Mouse (Mus musculus): ENCODE measurements around the gene Slc9a6.

Slc9a6 gene

DNA sequence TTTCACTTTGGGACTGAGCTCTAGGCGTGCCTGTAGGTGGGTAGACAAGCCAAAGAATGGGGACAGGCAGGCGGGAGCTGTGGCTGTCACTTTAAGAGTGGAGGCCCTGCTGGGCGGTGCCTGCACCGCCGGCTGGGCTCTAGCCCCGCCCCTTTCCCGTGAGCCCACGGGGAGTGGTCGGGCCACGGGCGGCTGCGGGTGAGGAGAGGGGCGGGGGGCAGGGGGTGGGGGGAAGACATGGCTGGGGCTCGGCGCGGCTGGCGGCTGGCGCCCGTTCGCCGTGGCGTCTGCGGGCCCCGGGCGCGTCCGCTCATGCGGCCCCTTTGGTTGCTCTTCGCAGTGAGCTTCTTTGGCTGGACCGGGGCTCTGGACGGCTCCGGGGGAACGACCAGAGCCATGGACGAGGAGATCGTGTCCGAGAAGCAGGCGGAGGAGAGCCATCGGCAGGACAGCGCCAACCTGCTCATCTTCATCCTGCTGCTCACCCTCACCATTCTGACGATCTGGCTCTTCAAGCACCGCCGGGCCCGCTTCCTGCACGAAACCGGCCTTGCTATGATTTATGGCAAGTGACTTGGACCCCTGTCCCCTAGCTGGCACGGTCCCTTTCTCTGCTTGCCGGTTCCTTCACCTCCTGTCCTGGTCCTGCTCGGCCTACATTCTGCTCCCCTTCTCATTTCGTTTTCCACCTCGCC is at the start of gene Slc9a6:
TSS of gene Slc9a6 (plus strand) at position 135 of the 695 bp plus-strand sequence.
- peak; percentile 53 to 59 for DNase-seq (ENCODE audit: low spot score in 2 of 2)

DNA sequence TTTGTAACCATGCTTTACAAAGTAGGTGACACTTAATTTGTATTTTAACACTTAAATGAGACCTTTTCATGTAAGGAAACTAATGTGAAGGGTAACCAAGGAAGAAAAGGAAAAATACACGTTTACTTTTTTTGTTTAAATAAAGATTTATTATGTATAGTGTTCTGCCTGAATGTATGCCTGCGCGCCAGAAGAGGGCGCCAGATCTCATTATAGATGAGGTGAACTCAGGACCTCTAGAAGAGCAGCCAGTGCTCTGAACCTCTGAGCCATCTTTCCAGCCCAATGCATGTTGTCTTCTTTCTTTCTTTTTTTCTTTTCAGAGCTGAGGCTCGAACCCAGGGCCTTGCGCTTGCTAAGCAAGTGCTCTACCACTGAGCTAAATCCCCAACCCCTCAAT is 37.1 kb upstream of the Slc9a6 start:
- DNase-seq (ENCODE audit: low spot score in 2 of 2) = no peak

DNA sequence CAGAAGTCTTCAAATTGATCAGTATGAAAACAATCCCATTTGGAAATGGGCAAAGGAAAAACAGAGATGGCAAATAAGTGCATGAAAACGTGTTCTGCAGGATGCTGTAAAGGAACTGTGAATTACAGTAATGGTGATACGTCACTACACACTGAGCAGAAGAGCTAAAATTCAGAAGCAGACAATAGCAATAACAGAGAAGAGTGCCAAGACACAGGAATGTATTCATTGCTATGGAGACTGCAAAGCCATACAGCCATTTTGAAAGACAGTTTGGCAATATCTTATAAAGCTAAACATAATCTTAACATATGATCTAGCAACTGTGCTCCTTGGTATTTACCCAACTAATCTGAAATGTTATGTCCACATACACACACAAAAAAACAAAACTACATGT is 31.4 kb upstream of the Slc9a6 start:
- no peak for DNase-seq (ENCODE audit: low spot score in 2 of 2)

DNA sequence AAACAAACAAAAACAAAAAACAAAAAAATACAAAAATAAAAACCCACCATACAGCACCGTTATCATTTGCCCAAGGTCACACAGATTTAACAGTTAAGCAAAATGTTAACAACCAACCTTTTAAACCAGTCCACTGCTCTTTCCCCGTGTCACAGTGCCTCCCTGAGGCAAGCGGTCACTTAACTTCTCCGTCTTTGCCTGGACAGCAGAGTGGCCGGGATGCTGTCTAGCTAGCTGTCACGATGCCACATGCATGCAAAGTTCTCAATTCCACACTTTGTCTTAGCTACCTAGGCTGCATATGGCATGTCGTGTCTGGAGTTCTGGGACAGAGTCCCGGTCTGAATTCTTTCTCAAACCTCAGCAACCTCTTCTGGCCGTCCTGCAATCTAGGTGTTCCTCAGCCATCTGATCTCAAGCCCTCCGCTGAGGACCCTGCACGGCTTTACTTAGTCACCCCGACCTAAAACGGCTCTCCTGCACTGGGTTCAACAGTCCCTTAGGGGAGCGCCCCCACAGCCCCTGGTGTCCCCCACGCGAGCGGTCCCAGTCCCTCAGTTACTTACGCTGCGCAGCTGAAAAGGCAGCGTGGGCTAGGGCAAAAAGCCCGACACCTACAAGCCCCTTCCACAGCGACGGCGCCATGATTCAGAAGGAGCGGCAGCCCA is 12.2 kb upstream of the Slc9a6 start:
- DNase-seq (ENCODE audit: low spot score in 2 of 2) = peak in 1 of 2 experiments; percentile 13

DNA sequence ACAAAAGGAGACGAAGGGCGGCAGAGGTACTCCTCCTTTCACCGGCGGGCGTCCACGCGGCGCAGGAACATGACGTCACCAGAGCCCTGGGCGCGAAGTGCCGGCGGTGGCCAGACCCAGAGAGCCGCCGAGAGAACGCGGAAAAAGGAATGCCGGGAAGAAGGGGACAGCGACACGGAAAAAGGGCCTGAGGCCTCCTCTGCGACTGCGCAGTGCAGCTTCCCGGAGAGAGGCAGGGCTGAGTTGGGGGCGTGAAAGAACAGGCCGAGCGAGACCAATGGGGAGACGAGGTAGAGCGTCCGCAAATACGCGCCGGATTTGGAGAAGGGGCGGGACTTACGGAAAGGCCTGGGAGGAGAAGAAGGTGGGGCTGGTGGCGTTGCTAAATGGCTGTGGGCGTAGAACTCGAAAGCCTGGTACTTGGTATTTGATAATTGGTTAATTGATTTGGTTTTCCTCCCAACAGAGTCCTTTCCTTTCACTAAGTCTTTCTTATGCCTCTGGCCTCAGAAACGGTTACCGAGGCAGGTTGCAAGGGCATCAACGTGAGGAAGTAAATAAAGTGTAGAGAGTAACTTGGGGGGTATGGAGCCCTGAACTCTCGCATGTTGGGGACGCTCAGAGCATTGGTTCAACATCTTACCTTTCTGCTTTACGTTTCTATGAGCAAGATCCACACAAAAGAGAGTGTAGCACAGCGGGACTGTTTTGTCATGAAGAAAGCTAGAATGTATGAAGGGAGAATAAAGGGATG is 11.5 kb upstream of the Slc9a6 start, which contains the start of gene Mmgt1:
TSS of gene Mmgt1 (minus strand) at position 183 of the 754 bp plus-strand sequence.
- peak; percentile 90 for DNase-seq (ENCODE audit: low spot score in 2 of 2)

DNA sequence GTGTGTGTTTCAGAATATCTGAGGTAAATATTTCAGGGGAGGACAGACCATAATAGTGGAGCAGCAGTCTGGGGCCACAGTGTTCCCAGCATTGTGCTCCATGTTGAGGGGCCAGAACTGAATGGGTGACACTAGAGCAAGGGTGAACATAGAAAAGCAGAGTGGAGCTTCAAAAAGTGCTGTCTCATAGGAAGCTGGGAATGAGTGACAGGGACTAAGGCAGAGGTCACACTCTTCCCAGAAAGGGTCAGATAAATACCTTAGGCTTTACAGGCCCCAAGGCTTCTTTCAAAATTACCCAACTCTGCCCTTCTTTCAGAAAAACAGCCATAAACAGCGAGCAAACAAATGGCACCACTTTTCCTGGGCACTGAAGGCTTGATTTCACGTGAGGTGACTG is 3.0 kb upstream of the Slc9a6 start:
- DNase-seq (ENCODE audit: low spot score in 2 of 2) = no peak

DNA sequence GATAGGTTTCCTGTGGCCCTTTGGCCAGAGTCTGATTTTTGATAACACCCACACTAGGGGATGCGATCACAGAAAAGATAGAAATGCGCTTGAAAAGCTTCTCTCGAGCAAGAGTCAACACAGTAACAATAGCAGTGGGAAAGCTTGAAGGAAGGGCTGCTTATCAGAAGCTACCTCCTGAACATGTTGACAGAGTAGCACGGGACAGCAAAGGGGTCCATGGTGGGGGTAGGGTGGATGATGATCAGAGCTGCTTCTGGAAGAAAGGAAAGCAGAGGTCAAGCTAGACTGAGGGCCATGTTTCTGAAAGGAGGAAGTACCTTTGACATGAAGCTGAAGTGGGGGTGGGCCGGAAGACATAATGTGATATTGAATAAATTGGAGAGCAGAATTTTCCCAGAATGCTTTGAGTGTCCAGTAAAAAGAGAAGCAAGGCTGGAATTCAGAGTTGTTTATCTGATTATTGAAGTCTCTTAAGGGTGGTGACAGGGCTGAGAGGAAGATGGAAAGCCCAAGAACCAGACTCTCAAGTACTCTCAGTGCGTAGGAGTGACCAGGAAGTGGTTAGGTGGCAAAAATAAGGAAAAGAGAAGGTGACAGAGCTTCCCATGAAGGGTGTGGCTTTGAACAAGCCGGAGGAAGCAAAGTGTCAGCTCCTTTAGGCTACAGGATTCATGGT is 2.4 kb upstream of the Slc9a6 start:
- no peak for DNase-seq (ENCODE audit: low spot score in 2 of 2)

DNA sequence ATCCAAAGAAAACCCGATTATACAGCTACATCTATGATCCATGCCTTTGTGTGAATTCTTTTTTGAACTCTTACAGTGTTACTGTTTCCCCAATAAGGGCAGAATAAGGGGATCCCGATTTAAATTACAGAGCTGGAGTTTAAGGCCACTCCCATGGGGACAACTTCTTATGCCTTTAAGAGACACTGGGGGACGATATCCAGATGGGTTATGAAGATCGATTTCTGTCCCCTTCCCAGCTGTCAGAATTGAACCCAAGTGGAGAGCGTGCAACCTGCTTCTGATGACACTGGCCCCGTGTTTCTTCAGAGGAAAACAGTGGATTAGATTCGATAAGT is 303 bp upstream of the Slc9a6 start:
- DNase-seq (ENCODE audit: low spot score in 2 of 2) = no peak

DNA sequence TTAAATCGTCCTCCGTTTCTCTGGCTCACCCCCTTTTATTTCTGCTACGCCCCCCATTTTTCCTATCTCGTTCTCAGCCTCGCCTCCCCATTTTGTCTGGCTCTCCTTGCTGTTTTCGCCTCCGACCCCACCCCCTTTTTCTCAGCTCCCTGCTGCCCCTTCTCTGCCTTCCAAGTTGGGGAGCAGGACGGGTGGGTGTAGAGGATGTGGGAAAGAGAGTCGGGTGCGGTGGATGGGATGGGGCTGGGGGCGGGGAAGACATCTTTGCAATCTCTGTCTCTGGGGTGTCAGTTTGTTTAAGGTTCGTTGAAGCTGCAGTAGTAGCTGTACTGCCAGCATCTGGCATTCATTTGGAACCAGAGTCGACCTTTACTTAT is 749 bp downstream of the Slc9a6 start:
- peak in 1 of 2 experiments; percentile 7 for DNase-seq (ENCODE audit: low spot score in 2 of 2)

DNA sequence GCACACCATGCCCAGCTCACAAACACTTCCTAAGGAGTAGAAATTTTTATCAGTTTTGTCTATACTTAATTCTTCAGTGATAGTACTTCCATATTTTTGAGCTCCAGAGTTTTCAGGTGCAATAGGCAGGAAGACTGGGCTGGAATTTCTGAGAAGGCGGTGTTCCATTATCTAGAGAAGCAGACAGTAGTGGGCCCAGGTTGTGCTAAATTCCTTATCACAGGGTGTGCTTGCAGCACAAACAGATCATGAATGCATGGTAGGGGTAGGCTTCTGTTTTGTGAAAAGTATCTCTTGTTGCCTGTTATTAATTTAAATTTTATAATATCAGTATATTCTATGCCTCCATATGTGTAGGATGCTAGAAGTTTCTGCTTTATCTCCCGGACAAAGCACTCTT is 5.7 kb downstream of the Slc9a6 start:
- DNase-seq (ENCODE audit: low spot score in 2 of 2) = no peak

DNA sequence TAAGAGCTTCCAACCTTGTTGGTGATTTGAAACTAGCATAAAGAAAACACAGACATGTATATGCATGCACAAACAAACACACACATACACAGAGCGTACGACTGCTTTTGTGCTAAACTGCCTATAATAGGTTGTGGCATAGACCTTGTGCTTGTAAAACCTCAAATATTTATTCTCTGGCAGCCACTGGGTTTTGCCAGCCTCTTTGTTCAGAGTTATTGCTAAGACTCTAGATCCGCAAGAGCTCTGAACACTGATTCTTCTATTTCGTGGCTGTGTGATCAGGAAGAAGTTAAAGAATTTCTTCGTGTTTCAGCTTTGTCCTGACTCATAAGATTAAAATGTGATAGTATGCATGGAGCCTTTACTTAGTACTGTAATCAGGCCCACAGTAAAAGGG is 26.6 kb downstream of the Slc9a6 start:
- no peak for DNase-seq (ENCODE audit: low spot score in 2 of 2)

DNA sequence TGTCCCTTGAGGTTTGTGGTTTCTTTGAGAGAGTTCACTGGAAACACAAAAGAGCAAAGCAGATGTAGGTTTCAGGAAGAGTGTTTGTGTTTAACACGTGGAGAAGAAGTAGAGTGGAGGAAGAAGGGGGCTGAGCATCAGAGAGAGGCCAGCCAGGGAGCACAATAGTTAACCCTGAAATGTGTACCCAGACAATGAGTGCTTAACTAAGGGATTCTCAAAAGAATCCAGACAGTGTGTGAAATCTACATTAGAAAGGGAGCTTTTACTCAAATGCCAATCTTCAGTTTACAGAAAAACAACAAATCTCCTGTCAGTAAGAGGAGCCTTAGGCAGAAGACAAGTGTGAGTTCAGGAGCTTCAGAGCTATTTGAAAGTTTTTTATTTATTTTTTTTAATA is 30.5 kb downstream of the Slc9a6 start:
- no peak for DNase-seq (ENCODE audit: low spot score in 2 of 2)

DNA sequence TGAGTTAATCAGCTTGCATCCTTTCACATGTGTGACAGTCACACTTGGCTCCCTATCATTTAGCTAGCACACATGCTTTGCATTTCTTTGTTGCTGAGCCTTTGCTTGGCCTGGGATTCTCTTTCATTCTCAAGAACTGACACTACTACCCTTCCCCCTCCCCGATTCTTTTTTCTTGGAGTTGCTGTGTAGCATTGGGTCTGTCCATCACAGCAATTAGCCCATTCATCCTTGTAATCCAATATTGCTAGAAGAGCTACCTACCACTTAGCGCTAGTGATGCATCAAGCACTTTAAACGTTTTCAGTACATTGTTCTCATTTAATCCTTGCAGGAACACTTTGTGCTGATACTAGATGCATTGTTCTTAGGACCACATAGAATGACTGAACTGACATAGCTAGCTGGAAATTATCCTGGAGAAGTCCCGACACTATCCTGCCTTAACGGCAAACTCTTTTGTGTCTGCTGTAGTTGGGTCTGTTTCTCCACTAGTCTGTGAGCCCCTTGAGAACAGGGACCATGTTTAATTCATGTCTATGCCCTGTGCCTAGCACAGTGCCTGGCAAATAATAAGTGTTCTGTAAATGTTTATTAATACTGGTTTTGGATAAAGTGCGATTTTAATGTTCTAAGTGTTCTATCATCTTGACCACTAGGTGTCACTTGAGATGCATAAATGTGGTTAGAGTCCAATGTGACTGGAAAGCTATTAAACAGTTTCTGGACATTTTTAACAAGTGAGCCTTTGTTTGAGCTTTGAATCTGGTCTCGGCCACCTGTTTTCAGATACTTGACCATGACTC is 40.2 kb downstream of the Slc9a6 start:
- DNase-seq (ENCODE audit: low spot score in 2 of 2) = no peak

DNA sequence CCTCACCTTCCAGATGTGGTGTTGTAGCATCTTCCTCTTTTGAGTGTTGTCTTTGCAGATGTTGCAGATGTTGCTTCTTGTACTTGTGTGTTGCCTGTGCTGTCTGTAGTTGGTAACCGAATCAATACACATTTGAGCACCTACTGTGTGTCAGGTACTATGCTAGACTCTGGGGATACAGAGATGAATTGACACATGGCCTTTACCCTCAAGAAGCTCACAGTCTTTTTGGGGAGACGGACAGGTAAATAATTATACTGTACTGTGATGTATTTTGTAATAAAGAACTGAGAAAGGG is 40.7 kb downstream of the Slc9a6 start:
- no peak for DNase-seq (ENCODE audit: low spot score in 2 of 2)

DNA sequence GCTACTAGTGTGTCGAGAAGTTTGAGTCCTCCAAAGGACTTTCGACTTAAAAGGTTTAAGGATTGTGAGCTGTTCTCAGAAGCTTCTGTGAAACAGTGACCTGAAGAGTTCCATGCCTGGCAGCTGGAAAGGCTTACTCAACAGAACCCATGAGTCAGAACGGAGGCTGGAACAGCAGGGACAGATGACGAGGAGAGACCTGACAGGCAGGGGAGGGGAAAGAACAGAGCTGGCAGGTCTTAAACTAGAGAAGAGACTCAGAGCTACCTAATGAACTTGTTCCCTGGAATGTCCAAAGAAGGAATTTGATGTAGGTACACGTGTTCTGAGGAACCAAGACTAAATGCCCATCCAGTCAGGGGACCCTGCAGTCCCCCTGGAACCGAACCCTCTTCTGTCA is 41.3 kb downstream of the Slc9a6 start:
- DNase-seq (ENCODE audit: low spot score in 2 of 2) = no peak

DNA sequence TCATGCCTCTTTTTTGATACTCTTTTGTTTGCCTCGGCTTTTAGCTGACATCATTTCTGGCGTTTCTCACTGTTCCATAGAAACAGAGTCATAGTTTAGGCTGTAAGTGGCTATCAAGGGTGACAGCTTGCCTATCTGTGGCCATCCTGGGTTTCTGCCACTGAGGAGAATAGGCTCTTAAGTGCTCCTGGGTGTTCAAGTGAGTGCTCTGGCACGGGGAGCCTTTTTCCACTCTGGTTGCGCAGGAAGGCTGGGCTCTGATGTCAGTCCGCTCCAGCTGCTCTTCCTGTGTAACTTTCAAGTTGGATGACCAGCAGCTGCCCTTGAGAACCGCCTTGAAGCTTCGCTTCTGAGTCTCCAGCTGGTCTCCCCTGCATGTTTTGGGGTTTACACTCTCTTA is 42.2 kb downstream of the Slc9a6 start:
- DNase-seq (ENCODE audit: low spot score in 2 of 2) = no peak

DNA sequence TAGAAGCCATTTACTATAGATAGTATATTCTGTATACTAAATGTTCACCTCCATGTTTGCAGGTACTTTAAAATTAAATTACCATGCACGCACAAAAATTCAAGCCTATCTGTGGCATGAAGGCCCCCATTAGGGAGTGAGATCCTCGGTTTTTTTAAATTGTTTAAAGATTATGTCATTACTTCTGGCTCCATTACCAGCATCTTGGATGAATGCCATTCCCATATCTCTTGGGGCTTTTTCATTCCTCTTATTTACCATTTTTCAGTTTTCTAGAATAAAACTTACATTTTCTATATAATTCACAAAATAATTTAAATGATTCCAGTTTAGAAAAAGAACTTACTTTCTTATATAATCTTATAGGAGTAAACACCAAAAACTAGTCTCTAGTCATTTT is 46.1 kb downstream of the Slc9a6 start:
- DNase-seq (ENCODE audit: low spot score in 2 of 2) = no peak

DNA sequence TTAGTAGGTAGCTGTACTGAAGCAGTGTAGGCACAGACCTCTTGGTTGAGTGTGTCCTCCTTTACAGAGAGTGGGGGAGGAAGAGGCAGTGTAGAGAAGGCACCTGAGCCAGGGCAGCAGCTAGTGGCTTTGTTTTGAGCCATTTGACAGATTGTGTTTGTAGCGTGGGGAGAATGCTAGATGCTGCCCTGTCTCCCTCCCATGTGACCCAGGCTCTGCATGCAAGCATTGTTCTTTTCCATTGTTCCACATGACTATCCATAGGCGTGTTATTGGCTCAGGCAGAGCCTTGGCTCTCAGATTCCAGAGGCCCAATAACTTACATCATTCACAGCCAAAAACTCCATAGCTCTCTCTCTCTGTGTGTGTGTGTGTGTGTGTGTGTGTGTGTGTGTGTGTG is 49.7 kb downstream of the Slc9a6 start:
- DNase-seq (ENCODE audit: low spot score in 2 of 2) = no peak

DNA sequence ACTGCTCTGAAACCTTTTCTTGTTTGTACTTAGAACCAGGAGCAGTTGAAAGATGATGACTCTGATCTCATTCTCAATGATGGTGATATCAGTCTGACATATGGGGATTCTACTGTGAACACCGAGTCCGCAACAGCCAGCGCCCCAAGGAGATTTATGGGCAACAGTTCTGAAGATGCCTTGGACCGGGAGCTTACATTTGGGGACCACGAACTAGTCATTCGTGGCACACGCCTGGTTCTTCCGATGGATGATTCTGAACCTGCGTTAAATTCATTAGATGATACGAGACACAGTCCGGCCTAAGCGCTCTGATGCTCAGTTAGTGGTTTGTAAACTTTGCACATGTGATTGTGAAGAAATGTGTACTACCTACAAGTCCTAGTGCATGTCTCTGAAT is 51.6 kb downstream of the Slc9a6 start:
- no peak for DNase-seq (ENCODE audit: low spot score in 2 of 2)

DNA sequence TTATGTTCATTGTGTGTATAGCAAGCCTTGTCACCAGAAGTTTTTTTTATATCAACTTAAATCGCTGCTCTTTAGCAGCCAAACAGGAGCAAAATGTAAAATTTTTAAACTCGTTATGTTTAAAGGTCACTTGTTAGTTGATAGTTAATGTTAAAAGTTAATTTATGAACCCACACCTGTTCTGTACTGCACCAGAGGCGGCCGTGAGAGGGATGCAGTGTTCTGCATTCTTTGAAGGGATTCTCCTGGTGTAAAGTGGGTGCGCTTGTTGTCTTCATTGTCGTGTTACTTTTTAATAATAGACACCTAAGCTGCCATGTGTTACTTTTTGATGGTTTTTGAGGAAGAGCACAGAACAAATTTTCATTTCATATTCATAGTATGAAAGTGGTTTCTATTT is 52.8 kb downstream of the Slc9a6 start:
- no peak for DNase-seq (ENCODE audit: low spot score in 2 of 2)

DNA sequence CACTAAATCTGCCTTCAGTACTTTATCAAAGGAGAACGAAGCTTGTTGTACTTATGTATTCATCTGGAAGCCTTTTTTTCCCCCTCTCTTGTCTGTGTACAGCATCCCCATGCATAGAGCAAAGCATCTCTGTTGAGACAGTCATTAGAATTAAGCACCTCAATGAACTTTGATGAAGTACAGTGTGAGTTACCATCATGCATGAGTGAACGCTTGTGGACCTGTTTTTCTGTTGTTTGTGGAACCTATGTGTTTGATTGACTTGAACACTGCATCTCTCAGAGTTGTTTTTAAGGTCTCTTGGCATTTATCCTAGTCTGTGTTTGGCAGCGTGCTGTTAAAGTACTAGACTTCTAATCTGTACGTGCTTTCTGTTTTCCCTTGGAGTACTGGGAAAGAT is 53.8 kb downstream of the Slc9a6 start:
- DNase-seq (ENCODE audit: low spot score in 2 of 2) = no peak
